Mouse (Mus musculus) thymus, adult 2 months (tissue): ENCODE measurements at regions not wholly inside any gene's neighbourhood (a gene's known extent, or its start where the extent isn't known, plus 50 kb on each side); places are given as distances from the start of the nearest gene placed in this dataset.

ENCODE experiments used
- DNase-seq: peaks from one replicate; pipeline ENCODE4 v3.0.0; 2021
- H3K27ac ChIP-seq: fragments of 200-500 bp; 2 replicates; pipeline ENCODE4 v1.5.1; 2012; ENCODE audit warnings: low read length, control low read depth; ENCODE audit not compliant: control insufficient read depth, insufficient read depth
- H3K27me3 ChIP-seq: fragments of 200-500 bp; 2 replicates; pipeline ENCODE4 v1.6.1; 2012; ENCODE audit warnings: mild to moderate bottlenecking, low read length, moderate library complexity, mixed read lengths; ENCODE audit not compliant: control insufficient read depth, insufficient read depth
- H3K36me3 ChIP-seq: fragments of 200-500 bp; 2 replicates; pipeline ENCODE4 v1.6.1; 2012; ENCODE audit warnings: mild to moderate bottlenecking, low read length, moderate library complexity; ENCODE audit not compliant: control insufficient read depth, insufficient read depth
- H3K4me1 ChIP-seq: fragments of 200-500 bp; replicated peaks from 2 replicates; pipeline ENCODE4 v1.6.1; 2012; ENCODE audit warnings: low read length; ENCODE audit not compliant: control insufficient read depth, insufficient read depth
- H3K4me3 ChIP-seq: fragments of 200-500 bp; 2 replicates; pipeline ENCODE4 v1.5.1; 2012; ENCODE audit warnings: mild to moderate bottlenecking, low read length, control low read depth, moderate library complexity; ENCODE audit not compliant: control insufficient read depth, insufficient read depth
- CTCF ChIP-seq: fragments of 200-500 bp; IDR thresholded peaks from 2 replicates; pipeline ENCODE4 v1.5.1; 2012; ENCODE audit warnings: mild to moderate bottlenecking, control low read depth, low read length, moderate library complexity, borderline replicate concordance; ENCODE audit not compliant: control insufficient read depth, poor library complexity, insufficient read depth; ENCODE audit errors: extremely low read depth
- POLR2A ChIP-seq: fragments of 200-500 bp; IDR thresholded peaks from 2 replicates; pipeline ENCODE4 v1.6.1; 2012; ENCODE audit warnings: mild to moderate bottlenecking, low read length, control low read depth, moderate library complexity; ENCODE audit not compliant: control insufficient read depth, poor library complexity, insufficient read depth; ENCODE audit errors: extremely low read depth
- WGBS: fragments of 180-500 bp; shearing (Covaris S2); methylation state at CpG from one replicate; pipeline ENCODE4 v1.1.7; 2018; 5-methylcytosine and 5-hydroxymethylcytosine counted together

DNA sequence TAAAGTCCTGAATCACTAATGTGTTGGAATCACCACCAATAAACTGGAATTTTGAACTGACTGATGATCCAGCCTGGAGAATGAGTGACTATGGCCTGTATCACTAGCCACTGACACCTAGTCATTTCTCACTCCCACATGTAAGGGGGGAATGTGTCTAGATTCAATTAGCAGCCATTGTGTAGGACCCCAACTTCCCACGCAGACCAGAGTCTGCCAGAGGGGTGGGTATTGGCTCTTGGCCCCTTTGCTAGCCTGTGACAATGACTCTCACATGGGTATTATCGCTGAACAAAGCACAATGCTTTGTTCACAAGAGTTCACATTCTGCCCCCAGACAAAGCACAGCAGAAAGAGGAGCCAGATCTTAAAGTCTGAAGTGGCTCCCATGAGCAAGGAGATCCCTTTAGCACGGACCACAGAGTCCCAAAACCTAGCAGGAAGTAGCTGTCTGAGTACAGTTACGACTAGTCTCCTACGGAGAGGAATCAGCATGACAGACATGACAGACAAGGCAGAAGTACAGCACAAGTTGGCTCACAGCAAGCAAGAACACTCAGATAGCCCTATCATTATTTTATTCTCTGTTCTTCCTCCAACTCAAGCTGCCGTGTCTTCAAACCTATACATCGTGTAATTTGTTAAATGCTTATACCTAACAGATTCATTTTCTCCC lies 130.0 kb upstream of the Foxq1 start:
- DNase-seq = no peak
- H3K4me3 ChIP-seq = no peak overlapping the region
- no peak overlapping the region for H3K27ac ChIP-seq
- no peaks in the 10 kb centered on the region for H3K4me1 ChIP-seq
- H3K27me3 ChIP-seq = no peaks in the 10 kb centered on the region
- TF ChIP-seq CTCF (no peak), POLR2A (no peak)
- H3K36me3 ChIP-seq = no peaks in the 10 kb centered on the region
- 66% methylated on average over 7 of the region's 7 CpGs for WGBS

GRCm38 (mm10) chr13:31436434-31436833 lies 119.5 kb upstream of the Foxq1 start:
- H3K27ac ChIP-seq = no peak overlapping the region
- H3K27me3 ChIP-seq = no peaks in the 10 kb centered on the region
- TF ChIP-seq CTCF (no peak), POLR2A (no peak)

GRCm38 (mm10) chr13:31439761-31440627 lies 115.9 kb upstream of the Foxq1 start:
- DNase-seq = no peak
- Histone ChIP-seq H3K4me3 (no peak overlapping the region), H3K27me3 (no peaks in the 10 kb centered on the region), H3K4me1 (no peaks in the 10 kb centered on the region), H3K36me3 (no peaks in the 10 kb centered on the region), H3K27ac (no peak overlapping the region)
- TF ChIP-seq POLR2A (no peak), CTCF (no peak)
- WGBS = 89% methylated on average over 9 of the region's 9 CpGs

More at GRCm38 (mm10) chr13:31436434-31436833, 119.5 kb upstream of the Foxq1 start:
- H3K4me1 ChIP-seq = no peaks in the 10 kb centered on the region
- H3K4me3 ChIP-seq = no peak overlapping the region
- no peak for DNase-seq
- WGBS = 90% methylated on average over 7 of the region's 7 CpGs
- no peaks in the 10 kb centered on the region for H3K36me3 ChIP-seq

- Histone ChIP-seq H3K27me3 (no peaks in the 10 kb centered on the region), H3K4me1 (no peaks in the 10 kb centered on the region), H3K4me3 (no peak overlapping the region), H3K36me3 (no peaks in the 10 kb centered on the region), H3K27ac (no peak overlapping the region)
- 77% methylated on average over 2 of the region's 2 CpGs for WGBS
- no peak for TF ChIP-seq POLR2A
- TF ChIP-seq CTCF = no peak
- no peak for DNase-seq
Measured at GRCm38 (mm10) chr13:31458883-31459282, 97.1 kb upstream of the Foxq1 start.

DNA sequence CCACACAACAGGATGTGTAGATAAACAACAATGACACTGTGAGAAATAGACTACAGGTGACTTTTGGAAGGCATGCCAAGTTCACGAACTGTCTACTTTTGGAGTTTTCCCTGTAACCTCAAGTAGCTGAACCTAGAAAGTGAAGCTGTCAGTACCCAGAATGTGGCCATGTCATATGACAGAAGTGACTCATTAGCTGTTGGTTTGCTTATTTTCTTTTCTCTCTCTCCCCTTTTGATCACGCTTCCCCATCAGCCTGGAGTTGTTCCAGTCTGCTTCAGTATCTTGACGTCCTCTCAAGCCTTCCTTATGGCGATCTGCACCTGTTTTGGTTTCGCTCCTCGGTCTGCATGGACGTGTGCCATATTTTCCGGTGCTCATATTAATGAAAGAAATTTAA lies 90.8 kb upstream of the Foxq1 start:
- DNase-seq = no peak
- 85% methylated on average over 8 of the region's 8 CpGs for WGBS
- no peak overlapping the region for H3K27ac ChIP-seq
- H3K4me1 ChIP-seq = no peaks in the 10 kb centered on the region
- H3K4me3 ChIP-seq = no peak overlapping the region
- no peak for TF ChIP-seq POLR2A
- no peak for TF ChIP-seq CTCF
- no peaks in the 10 kb centered on the region for H3K27me3 ChIP-seq
- H3K36me3 ChIP-seq = no peaks in the 10 kb centered on the region

DNA sequence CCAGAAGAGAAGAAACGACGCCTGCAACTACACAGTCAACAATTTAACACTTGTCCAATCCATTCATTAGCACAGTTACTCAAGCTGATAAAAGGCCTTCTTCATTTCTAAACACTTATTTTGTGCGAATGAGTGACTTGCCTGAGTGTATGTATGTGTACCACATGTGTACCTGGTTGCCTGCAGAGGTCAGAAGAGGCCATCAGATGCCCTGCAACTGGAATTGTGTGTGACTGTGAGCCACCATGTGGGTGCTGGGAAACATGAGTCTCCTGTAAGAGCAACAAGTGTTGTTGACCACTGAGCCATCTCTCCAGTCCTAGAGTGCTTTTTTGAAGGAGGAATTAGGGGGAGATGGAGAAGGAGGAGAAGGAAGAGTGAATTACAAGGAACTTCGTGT lies 90.2 kb upstream of the Foxq1 start:
- no peaks in the 10 kb centered on the region for H3K27me3 ChIP-seq
- H3K36me3 ChIP-seq = no peaks in the 10 kb centered on the region
- DNase-seq = no peak
- no peaks in the 10 kb centered on the region for H3K4me1 ChIP-seq
- H3K4me3 ChIP-seq = no peak overlapping the region
- 92% methylated on average over 4 of the region's 4 CpGs for WGBS
- no peak overlapping the region for H3K27ac ChIP-seq
- TF ChIP-seq CTCF (no peak), POLR2A (no peak)

DNA sequence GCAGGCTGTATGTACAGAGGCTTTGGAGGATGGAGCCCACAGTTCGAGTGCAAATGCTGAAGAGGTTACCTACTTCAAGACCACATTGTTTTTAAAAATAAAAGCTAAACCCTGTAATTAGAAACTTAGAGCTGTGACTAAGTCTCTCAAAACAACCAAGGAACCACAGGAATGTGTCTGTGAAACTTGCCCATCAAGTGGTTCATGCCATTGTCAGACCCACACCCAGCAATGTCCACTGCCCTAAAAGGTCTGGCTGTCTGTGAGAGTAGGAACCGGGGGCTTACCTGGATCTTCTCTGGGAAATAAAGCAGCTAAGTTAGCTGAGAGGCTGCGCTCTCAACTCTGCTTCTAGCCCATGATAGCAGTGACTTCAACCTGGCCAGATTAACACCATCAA lies 87.8 kb upstream of the Foxq1 start:
- WGBS = 84% methylated on average over 3 of the region's 3 CpGs
- Histone ChIP-seq H3K27me3 (no peaks in the 10 kb centered on the region), H3K27ac (no peak overlapping the region), H3K4me3 (no peak overlapping the region), H3K36me3 (no peaks in the 10 kb centered on the region), H3K4me1 (no peaks in the 10 kb centered on the region)
- no peak for TF ChIP-seq CTCF
- no peak for TF ChIP-seq POLR2A
- DNase-seq = no peak
